Mouse (Mus musculus): ENCODE results near the gene Col5a3.

Gene Col5a3

DNA sequence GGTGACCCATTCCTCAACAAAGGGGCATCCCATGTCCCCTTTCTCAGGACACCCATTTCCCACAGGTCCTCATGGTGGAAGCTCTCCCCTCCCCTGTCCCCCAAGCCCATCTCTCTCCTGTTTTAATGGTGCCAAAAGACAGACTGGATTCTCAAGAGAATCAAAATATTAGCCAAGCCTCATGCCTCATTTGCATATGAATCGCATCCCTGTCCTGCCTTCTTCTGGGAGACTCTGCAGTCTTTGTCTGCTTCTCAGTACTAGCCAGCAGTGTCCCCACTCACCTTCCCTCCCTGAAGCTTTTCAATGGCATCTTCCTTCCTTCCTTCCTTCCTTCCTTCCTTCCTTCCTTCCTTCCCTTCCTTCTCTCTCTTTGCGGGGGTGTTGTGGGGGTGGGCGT, 67.2 kb downstream of the Col5a3 start:
- no peak for DNase-seq (ENCODE audit: low read depth)

DNA sequence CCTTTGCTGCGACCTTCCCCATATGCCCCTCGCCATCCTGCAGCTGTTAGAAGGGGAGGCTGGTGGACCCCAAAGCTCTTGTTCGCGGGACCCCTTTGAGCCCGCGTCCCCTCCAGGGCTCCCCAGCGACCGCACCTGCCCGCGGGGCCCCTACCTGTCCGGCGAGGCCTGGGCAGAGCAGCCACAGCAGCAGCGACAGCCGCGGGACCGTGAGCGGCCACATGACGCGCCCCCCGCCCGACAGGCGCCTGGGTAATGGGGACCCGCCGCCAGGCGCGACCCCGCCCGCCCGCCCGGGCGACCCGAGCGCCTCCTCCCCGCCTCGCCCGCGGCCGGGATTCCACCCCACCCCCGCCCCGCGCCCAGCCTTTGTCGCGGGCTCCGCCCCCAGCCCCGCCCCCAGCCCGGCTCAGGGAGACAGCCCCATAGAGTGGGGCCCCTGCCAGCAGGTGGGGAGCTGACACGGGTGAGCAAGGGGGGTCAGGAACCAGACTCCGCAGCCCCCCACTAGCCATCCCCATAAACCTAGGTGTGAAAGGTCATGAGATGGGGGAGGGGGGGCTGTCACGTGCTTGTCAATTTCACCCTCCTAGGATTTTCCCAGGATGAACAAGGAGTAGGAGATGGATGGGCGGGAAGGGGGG, 68.7 kb downstream of the Col5a3 start, which contains the start of gene Olfm2:
TSS of gene Olfm2 (minus strand) at position 333 of the 644 bp plus-strand sequence.
- no peak for DNase-seq (ENCODE audit: low read depth)

DNA sequence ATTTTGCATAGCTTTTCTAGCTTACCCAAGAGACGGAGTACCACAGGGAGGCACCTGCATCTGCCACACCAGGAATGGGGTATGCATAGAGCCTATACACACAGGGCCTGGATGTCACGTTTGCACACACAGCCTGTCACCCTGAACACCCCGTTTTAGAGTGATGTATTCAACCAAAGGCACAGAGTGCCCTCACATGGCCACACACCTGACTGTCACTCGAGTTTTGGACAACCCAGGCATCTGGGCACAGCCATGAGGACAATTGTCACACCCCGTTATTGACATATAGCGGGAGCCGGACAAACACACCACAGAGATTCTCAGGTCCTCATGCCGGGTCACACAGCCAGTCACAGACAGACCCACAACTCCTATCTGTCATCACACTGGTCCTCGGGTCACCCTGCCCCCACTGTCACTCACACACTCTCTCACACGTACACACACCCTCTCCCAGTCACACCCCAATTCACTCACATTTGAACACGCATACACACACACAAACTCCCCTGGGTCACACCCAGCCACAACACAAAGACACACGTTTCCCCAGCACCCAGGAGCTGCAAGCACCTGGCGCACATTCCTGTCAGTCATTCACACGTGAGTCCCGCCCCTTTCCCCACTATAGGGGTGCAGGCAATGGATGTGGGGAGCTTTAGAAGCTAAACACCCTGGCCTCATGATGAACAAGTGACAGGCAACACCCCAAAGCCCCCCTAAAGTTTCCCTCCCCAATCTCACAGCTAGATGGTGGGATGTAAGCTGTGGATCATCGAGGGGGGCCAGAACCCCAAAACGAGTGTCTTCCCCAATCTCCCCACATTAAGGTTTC, 69.5 kb downstream of the Col5a3 start:
- DNase-seq (ENCODE audit: low read depth) = no peak

DNA sequence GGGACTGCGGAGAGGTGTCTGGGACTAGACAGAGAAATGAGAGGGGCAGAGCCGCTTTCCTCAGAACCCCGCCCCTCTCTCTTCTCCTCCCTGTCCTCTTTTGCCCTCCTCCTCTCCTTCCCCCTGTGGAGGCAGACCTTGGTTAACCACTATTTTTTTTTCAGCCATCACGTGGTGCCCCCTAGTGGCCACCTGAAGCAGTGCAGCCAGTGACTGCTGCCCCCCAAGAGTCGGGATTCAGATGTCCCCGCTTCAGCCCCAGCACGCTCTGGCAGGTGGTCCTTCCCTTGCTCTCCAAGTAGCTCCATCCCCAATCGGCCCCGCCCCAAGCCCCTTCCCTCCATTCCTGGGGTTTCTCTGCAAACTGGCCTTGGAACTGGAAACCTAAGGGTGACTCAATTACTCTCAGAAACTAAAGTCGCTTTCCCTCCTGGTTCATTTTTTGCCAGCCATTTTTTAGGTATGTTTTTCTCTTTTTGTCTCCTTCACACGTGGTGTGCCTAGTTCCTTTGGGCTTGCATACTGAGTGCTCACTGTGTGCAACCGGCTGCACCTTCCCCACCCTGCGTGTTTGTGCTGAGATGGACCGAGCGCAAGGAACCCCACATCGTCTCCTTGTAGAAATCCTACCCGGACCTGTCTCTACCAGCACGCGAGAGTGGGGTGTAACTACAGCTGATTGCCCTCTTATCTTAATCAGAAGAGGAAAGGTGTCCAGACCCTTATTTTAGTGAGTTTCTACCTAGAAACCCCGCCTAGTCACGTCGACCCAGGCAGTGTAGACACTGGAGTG, 70.7 kb downstream of the Col5a3 start:
- peak; percentile 57 for DNase-seq (ENCODE audit: low read depth)

DNA sequence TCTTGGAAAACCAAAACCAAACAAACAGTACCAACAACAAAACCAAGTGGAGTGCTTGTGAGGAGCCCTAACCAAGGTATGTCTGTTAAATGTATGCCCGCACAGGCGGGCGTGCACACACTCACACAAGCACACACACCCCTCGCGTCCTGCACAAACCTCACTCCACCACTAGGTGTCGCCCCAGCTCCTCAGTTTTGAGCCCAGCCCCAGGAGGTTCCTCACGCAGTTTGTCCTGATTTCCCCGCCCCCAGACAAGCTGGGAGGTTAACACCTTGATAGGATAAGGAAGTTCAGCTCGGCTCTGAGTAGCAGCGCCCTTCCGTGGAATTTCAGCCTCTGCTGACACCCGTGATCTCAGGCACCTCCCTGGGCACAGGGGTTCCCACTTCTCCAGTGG, 74.5 kb downstream of the Col5a3 start:
- peak; percentile 90 for DNase-seq (ENCODE audit: low read depth)

DNA sequence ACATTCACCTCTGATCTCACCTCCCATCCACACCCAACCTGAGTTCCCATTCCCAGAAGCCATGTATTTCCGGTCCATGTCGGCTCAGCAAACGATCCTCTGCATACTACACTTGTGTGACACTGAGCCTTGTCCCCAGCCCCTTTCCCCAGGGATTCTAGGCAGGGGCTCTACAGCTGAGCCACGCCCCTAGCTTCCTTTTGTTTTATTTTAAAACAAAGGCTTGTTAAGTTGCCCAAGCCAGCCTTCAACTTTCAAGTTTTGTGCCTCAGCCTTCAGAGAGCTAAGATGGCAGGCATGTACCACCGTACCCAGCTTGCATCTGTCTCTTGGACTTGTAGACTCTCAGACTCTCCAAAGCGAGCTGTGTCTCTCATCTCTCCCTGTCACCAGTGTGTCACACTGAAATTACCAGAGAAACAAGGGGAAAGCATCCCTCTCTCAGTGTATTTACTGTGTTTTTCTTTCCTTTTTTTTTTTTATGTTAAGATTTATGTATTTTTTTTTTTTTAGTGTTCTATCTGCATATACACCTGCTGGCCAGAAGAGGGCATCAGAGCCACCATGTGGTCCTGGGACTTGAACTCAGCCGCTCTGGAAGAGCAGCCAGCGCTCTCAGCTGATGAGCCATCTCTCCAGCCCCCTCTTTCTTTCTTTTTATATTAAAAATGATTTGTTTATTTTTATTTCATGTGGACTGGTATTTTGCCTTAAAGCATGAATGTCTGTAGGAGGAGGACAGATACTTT, 76.4 kb downstream of the Col5a3 start:
- DNase-seq (ENCODE audit: low read depth) = peak; percentile 77

DNA sequence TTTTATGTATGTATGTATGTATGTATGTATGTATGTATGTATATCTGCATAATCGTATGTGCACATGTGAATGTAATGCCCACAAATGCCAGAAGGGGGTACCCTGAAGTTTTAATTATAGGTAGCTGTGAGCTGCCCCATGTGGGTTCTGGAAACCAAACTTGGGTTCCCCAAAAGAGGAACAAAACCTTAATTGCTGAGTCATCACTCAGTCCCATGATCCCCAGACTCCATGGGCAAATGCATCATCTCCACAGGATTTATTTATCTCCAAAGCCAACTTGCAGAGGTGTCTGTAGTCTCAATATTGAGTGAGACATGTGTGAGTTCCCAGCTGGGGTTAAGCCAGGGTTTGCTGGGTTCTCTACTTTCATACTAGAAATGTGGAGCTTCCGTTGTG, 77.6 kb downstream of the Col5a3 start:
- DNase-seq (ENCODE audit: low read depth) = no peak

DNA sequence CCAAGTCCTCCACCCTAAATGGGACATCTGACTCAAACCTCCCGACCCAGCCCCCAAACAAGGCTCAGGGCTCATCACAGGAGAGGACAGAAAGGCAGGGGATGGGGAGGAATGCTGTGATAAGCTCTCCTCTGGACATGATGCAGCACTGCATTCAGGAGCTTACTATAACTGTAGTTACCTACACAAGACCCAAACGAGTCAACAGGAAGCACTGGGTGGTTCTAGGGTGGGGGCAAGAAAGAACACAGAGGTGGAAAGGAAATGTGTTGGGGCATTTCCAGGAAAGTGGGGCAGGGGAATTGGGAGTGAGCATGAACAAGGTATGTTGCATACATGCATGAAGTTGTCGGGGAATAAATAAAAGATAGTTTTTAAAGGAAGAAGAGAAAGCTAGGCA, 80.2 kb downstream of the Col5a3 start:
- DNase-seq (ENCODE audit: low read depth) = peak; percentile 51

DNA sequence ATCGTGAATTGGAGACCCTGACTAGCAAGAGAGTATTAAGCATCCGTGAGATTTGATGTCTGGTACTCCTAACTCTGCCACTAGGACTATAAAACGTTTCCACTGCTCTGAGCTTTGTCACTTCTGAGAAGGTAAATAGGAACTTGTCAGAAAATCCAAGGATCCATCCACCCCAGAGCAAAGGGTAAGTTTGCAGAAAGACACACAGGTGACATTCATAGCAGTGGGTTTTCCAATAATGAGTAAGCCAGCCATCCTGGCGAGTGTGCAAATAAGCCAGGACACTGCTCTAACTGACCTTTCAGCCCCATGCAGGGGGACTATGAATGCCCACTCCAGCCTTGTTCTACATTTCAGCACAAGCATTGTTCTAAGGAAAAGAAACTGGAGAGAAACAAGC, 83.1 kb downstream of the Col5a3 start:
- no peak for DNase-seq (ENCODE audit: low read depth)

DNA sequence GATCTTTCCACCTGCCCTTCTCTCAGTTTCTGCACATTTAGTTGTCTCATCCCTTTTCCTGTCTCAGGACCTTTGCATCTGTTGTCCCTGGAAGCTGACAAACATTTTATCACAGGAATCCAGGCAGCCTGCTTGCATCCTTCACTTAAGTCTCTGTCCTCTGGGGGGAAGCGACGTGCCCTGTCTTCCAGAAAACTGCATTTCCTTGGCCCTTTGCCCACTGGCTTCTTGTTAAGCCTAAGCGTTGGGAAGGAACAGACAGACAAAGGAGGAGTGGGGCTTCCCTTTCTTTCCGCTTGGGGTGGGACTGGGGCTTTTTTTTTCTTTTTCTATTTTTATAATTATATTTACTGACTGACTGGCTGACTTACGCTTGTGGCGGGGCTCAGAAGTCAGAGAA, 85.4 kb downstream of the Col5a3 start:
- DNase-seq (ENCODE audit: low read depth) = no peak

DNA sequence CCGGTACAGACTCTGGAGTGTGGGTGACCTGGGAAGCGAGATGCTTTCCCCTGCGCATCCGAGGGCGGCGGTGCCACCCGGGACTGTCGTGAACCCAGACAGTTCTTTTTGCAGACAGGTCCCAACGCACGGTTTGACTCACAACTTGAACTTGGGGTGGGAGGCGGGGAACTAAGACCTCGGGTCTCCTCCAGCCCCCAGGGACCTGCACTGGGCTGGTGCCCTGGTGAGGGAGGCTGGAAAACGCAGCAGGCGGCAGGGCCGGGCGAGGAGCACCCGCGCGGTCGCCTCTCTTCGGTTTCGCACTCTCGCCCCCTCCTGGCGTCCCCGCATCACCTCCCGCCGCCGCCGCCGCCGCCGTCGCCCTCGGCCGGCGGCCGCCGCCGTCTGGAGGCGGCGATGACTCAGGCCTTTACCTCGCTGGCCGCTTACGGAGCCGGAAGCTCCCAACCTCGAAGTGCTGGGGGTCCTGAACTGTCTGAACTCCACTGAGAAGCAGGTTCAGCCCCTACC, 87.2 kb downstream of the Col5a3 start:
- peak; percentile 68 for DNase-seq (ENCODE audit: low read depth)

DNA sequence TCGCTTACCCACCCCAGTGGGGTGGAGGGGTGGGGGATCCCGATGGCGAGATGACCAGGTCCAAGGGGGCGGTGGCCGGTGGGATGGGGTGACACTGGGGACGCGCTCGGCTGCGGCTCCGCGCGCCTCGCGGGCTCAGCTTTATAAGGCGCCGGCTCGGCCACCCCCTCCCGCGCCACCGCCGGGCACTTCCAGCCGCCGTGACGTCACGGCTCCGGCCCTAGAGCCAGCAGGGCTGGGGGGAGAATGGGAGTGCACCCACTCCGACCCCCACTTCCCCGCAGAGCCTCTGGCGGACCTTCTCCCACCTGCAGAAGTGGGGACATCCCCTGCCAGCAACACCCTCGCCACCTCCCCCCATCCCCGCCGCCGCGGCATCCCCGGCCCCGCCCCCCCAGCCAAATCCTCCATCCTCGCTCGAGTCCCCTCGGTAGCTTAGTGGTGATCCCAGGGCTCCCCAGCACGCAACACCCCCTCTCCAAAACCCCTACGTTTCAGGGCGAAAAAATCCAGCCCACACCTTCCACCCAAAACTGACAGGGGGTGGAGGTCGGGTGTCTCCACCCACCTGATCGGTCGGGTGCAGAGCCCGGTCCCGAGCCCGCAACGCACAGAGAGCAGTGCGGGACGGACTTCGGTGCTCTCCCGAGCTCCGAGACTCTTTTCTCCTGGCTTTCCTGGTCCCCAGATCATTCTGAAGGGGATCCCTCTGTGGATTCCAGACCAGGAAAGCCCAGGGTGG, 87.8 kb downstream of the Col5a3 start:
- DNase-seq (ENCODE audit: low read depth) = peak; percentile 43

DNA sequence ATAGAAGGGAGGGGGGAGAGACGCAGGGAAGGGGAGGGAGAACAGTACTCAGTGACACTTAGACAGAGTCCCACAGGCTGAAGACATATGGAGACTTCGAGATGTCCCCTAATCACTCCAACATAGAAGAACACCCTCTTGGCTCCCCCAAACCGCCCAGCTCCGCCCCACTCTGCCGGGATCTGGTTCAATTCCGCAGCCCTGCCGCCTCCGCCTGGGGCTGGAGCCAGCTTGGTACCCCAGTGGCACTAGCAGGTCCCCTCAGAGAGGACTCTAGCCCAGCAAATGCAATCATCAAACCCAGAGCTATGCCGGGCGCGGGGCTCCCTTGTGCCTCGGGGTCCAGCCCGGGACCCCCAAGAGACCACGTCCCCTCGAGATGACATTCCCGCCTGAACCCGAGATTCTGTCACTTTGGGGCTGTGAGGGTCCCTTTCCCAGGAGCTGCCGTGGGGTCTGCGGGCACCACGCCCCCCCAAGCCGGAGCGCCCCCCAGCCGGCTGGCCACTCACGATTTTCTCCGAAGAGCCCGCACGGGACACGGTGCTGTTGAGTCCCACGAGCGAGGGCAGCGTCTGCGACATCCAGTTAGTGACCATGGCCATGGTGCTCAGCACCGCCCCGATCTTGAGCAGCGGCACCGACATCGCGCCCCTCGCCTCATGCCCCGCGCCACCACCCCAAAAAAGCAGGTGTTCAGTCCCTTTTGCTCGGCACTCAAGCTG, 88.6 kb downstream of the Col5a3 start:
- no peak for DNase-seq (ENCODE audit: low read depth)

DNA sequence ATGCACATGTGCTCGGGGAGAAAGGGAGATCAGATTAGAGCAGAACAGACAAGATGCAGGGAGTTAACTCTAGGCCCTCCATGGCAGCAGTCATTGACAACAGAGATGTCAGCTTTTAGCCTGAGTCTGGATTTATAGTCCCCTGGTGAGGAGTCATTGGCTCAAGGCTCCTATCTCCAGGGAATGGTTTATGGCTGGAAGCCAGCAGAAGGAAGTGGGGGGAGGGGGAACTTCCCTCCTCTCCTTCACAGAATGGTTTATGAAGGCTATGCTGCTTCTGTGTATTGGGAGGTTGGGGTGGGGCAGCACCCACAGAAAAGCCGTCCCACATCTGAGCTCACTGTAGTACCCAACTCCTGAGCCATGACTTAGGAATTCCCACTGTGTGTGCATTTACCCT, 93.3 kb downstream of the Col5a3 start:
- no peak for DNase-seq (ENCODE audit: low read depth)
